Mouse (Mus musculus) CH12F3 (cell line): ENCODE data around the gene Arhgef33.
"Not testable (repeated sequence)": the region's sequence is repeated elsewhere in the genome, so short reads cannot be mapped to it uniquely, and the experiment has no call there.

Source experiments
- in situ Hi-C: fragments of 300-500 bp; cut with MboI; formaldehyde crosslinking; loops from 2 replicates; pipeline ENCODE4 v1.14.3; 2020; ENCODE audit warnings: low sequenced_read_pairs

Arhgef33 gene

GRCm38 (mm10) chr17:80332386-80332785, 25.2 kb downstream of the Arhgef33 start:
- in situ Hi-C loops: no loop called here

DNA sequence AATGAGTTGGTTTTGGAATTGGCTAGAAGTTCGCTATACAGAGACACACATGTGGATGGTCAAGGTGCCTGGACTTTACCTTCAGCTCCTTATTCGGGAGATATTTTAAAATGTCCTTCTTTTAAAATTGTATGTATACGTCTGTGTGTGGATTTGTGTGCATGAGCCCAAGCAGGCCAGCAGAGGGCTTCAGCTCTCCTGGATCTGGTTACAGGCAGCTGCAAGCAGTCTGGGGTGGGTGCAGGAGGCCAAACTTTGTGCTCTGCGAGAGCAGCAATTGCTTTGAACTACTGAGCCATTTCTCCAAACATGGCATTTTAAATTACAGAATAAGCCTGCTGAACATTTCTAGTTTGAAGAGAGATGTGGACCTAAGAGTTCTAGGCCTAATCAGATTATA, 38.1 kb downstream of the Arhgef33 start:
- in situ Hi-C loops: no loop called here

DNA sequence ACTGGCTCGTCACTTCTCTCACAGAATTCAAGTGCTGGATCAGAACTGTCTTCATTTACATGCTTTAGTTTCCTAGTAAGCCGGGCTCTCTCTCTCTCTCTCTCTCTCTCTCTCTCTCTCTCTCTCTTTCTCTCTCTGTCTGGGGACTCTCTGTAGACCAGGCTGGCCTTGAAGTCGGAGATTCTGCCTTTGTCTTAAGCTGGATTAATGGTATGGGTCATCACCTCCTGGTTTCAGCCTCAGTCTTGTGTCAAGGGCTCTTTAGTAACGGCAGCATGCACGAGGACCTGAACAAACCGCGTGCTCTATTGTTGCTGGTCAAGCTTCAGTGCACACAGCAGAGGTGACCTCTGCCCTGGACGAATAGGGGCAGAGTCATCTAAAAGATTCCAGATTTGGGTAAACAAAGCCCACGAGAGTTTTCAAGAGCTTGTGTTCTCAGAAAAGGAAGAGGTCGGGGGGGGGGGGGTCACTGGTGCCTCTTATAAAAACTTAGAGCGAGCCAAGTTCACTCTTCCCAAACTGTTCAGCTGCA, 39.5 kb downstream of the Arhgef33 start:
- in situ Hi-C loops: no loop called here

GRCm38 (mm10) chr17:80347234-80347633, 40.0 kb downstream of the Arhgef33 start:
- in situ Hi-C loops: no loop called here

DNA sequence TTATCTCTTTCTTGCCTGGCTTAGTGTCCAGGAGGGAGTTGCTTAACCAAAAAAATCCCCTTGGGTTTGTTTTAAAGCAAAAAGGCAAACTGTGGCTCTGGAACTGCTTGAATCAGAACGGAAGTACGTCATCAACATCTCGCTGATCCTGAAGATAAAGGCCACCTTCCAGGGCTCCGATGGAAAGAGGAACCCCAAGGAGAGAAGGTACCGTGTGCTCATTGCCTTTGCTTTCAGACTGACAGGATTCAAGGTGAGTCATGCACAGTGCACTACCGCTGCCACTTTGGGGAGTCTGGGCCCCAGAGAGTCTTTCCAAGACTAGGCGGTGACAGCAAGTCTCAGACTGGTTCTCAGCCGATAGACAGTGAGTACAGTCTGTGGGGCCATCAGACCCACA, 53.0 kb downstream of the Arhgef33 start:
- in situ Hi-C loops: no loop called here

DNA sequence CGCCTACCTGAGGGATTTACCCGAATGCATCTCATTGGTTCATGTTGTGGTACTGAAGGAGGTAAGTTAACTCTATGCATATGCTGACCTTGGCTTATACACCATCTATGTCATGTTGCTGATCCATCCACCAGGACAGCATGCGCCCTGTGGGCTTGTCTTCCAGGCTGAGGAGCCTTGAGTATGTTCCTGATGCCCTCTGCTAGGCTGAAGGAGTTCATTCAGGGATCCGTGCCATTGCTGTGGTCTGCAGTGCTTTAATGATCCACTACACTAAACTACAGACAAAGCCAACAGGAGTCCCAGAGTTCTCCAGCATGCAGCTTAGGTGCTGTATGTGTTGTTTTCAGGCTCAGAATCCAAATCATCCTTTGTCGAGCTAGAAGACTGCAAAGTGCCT, 60.1 kb downstream of the Arhgef33 start:
- in situ Hi-C loops: no loop called here

DNA sequence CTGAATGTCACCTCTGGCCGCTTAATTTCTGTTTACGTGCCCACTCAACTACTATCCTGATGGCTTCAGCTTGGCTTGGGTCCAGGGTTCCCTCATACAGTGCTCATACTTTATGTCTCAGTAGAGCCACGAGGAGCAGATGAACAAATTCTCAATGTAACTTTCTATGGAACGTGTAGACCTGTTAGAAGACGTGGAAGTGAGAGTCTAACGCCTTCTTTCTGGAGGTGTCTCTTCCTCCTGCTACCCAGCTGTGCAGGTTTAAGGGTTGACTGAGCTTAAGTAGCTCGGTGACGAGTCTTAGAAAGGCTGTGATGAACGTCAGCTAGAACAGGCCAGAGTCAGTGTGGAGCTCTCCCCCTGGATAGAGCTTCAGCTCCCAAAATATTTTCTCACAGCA, 61.4 kb downstream of the Arhgef33 start:
- in situ Hi-C loops: no loop called here

DNA sequence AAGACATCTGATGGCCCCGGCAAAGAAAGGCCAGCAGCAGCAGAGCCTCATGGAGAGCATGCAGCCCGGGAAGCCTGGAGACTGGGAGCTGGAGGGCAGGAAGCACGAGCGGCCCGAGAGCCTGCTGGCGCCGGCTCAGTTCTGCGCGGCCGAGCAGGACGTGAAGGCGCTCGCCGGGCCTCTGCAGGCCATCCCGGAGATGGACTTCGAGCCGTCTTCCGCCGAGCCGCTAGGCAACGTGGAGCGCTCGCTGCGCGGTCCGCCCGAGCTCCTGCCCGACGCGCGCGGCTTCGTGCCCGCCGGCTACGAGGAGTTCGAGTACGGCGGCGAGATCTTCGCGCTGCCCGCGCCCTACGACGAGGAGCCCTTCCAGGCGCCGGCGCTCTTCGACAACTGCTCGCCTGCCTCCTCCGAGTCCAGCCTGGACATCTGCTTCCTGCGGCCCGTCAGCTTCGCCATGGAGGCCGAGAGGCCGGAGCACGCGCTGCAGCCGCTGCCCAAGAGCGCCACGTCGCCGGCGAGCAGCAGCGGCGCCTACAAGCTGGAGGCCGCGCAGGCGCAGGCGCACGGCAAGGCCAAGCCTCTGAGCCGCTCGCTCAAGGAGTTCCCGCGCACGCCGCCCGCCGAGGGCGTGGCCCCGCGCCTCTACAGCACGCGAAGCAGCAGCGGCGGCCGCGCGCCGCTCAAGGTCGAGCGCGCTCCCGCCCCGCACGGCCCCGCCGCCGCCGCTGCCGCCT, 66.0 kb downstream of the Arhgef33 start, which contains the start of gene Gm10190:
Gm10190 (minus strand) TSS at position 553 of the 737 bp plus-strand sequence.
- in situ Hi-C loops: no loop called here

- in situ Hi-C loops: no loop called here
Measured at GRCm38 (mm10) chr17:80373726-80374096, 66.5 kb downstream of the Arhgef33 start.

DNA sequence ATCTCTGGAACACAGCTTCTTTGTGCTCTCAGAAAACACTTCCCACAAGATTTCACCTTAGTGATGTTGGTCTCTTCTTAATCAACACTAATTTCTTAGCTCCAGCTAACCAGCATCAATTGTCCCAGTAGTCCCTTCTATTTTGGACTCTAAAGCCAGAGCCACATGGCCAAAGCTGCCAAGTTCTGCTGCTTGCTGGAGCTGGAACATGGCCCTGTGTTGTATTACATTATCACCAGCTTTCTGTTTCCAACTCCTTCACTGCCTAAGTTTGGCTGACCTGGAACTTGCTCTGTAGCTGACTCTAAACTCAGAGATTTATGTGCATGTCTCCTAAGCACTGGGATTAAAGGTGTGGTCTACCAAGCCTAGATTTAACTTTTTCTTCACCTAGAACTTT, 71.2 kb downstream of the Arhgef33 start:
- in situ Hi-C loops: not testable (repeated sequence)

- in situ Hi-C loops: no loop called here
Measured at GRCm38 (mm10) chr17:80385671-80386070, 78.5 kb downstream of the Arhgef33 start.

- in situ Hi-C loops: no loop called here
Measured at GRCm38 (mm10) chr17:80390024-80390423, 82.8 kb downstream of the Arhgef33 start.

DNA sequence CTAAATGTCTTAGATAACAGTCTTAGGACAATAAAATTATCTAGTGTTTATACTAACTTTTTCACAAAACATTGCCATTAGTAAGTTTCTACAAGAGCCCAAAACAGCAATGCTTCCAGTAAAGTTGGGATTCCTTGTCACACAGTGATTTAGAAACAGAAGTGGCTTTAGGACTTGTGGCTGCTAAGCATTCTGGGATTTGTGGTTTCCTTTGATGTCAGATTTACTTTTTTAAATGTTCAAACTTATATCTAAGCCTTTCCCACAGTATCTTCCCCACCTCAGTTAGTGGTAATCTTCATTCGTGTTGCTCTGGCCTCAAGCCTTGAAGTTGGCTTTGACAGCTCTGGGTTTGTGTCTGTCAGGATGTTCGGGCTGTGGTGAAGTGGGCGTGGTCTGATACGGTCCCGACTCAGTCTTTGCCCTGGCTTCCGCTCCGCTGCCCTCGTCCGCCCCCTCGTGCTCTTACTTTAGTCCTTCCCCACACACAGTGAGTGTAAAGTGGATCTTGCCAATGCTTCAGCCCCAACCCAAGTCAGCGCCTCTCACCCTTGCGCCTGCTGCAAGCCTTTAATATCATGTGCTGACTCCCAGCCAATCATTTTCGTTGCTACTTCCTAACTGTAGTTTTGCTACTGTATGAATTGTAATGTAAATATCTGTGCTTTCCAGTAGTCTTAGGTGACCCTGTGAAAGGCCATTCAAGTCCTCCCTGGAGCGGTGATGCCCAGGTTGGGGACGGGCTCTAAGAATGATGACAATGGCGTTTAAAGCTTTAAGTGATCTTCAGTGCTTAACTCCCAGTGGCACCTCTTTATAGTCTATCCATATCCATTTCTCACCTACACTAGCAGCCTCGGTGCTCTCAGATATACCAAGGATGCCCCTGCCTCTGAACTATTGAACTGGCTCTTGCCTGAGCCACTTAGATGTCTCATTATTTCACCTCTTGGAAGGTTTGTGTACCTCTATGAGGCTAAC, 84.5 kb downstream of the Arhgef33 start:
- in situ Hi-C loops: no loop called here

DNA sequence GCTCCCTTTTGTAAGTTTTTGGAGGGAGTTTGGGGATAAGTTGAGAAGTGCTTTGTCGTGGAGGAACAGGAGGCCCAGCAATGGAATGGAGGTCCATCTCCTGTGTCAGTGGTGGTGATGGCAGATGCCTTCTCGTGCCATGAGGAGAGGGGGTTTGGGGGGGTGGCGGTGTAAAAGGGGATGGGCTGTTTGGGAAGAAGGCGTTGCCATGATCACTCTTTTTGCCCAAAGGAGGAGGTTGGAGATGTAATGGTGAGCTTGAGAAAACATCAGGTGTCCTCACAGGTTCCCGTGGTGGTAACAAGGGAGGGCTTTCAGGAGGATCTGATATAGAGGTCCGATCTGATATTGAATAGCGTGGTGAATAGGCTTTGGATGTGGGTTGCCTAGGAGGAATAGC, 91.0 kb downstream of the Arhgef33 start:
- in situ Hi-C loops: no loop called here

- in situ Hi-C loops: no loop called here
Measured at GRCm38 (mm10) chr17:80411182-80411581, 104.0 kb downstream of the Arhgef33 start.

DNA sequence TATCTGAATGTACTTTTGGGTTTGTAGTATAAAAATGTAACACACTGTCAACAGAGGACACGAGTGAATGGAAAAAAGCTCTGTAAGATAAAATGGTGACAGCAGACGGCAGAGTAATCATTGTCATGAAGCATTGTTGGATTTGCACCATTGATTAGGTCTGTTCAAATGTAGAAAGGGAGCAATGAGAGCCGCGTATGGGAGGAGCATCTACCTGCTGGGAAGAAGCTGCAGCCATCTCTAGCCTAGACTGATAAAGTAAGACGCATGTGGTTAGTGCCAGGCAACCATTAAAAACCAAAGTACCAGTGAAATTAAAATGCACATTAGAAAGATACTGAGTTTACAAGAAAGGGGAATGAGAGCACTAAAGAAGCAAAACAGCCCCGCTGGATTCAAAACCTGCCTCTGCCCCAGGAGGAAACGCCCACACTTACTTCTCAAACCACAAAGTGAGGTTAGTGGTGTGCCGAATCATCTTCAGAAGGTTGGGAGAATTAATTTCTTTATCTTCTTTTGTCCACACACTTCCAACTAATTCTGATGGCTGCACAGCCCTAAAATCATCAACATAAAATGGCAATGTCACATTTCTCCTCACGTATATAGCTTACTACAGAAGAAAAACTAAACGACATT, 111.5 kb downstream of the Arhgef33 start:
- in situ Hi-C loops: no loop called here

DNA sequence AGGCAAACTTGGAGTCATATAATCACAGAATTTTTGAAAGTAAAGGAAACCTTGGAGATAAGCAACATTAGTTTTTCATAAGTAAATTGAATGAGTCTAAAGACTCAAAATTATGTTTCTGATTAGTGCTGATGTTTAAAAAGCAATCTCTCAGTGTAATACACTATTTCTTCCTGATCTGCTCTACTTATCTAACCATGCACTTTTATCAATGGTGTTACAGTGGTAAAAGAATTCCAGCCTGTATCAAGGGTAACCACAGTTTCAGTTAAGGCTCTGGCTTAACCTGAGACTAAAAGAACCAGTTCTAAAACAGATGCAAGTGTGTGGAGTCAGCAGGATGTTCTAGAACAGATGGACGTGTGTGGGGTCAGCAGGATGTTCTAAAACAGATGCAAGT, 113.8 kb downstream of the Arhgef33 start:
- in situ Hi-C loops: no loop called here

GRCm38 (mm10) chr17:80426171-80426570, 119.0 kb downstream of the Arhgef33 start:
- in situ Hi-C loops: no loop called here

- in situ Hi-C loops: no loop called here
Measured at GRCm38 (mm10) chr17:80426901-80427300, 119.7 kb downstream of the Arhgef33 start.

GRCm38 (mm10) chr17:80427966-80428365, 120.8 kb downstream of the Arhgef33 start:
- in situ Hi-C loops: no loop called here

DNA sequence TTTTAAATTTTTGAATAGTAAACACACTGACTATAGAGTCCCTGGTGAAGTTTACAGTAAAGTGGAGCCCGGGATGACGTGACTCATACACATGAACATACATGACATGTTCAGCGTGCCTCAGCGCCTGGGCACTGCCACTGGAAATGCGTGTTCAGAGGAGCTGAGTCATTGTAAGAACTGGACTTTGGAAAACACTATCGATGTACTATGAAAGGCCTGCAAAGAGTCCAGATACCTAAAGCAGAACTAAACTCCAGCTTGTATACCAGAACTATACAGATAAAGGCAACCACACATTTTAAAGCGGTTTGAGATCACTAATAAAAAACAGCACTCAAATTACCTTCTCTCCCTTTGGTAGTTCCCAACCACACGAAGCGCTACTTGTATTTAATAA, 124.8 kb downstream of the Arhgef33 start:
- in situ Hi-C loops: no loop called here
